Mouse (Mus musculus) limb, embryonic 10.5 days (tissue): ENCODE results near the gene Smpx. TPM values are rescaled to one million over a fixed set of nuclear protein-coding genes. Genes with fewer than 3 reads are reported as not detected.

Experiments
- DNase-seq: peaks from one replicate; pipeline ENCODE4 v3.0.0-alpha.2; 2017; ENCODE audit warnings: low spot score
- H3K27ac ChIP-seq: fragments of 300-500 bp; sonication (generic); 2 replicates; pipeline ENCODE4 v1.5.1; 2016; ENCODE audit warnings: mild to moderate bottlenecking
- H3K27me3 ChIP-seq: fragments of 300-500 bp; sonication (generic); 2 replicates; pipeline ENCODE4 v1.6.1; 2016; ENCODE audit warnings: low read depth, mild to moderate bottlenecking; ENCODE audit not compliant: poor library complexity, severe bottlenecking
- H3K36me3 ChIP-seq: fragments of 300-500 bp; sonication (generic); 2 replicates; pipeline ENCODE4 v1.6.1; 2016; ENCODE audit warnings: mild to moderate bottlenecking, moderate library complexity
- H3K4me1 ChIP-seq: fragments of 300-500 bp; sonication (generic); 2 replicates; pipeline ENCODE4 v1.6.1; 2016
- H3K4me3 ChIP-seq: fragments of 300-500 bp; sonication (generic); 2 replicates; pipeline ENCODE4 v1.5.1; 2016; ENCODE audit warnings: mild to moderate bottlenecking, moderate library complexity
- H3K9me3 ChIP-seq: fragments of 300-500 bp; sonication (generic); replicated peaks from 2 replicates; pipeline ENCODE4 v1.6.1; 2016; ENCODE audit warnings: mild to moderate bottlenecking
- WGBS: fragments of 180-500 bp; shearing (Covaris S2); methylation state at CpG from one replicate; pipeline ENCODE4 v1.1.7; 2016; 5-methylcytosine and 5-hydroxymethylcytosine counted together
- polyA plus RNA-seq: library from polyadenylated mRNA; unstranded; fragments of >200 nt; fragmentation: Nextera tagmentation; extraction: Ambion mirVana; gene quantifications from 2 replicates; pipeline ENCODE4 v1.2.1, GENCODE M21; 2016

Smpx gene
- polyA plus RNA-seq, 1 experiment from 2014 or later = 0.26 TPM

GRCm38 (mm10) chrX:157732346-157732745, 33.6 kb downstream of the Smpx start:
- 41% methylated on average over 3 of the region's 3 CpGs for WGBS
- 0 out of 2 replicates have a peak overlapping the region, but pooled peaks have one; percentile 1 for H3K4me3 ChIP-seq
- no peaks in the 10 kb centered on the region for H3K36me3 ChIP-seq
- no peak overlapping the region for H3K27ac ChIP-seq
- no peak for DNase-seq
- H3K27me3 ChIP-seq = peaks cover 87% of the 10 kb centered on the region
- no peaks in the 10 kb centered on the region for H3K9me3 ChIP-seq
- H3K4me1 ChIP-seq = 0 out of 2 replicates have a peak, but pooled peaks cover 4% of the 10 kb centered on the region

- DNase-seq = no peak
- H3K4me1 ChIP-seq = 0 out of 2 replicates have a peak, but pooled peaks cover 4% of the 10 kb centered on the region
- no peak overlapping the region for H3K4me3 ChIP-seq
- peaks cover 94% of the 10 kb centered on the region for H3K27me3 ChIP-seq
- WGBS = 48% methylated on average over 2 of the region's 2 CpGs
- no peak overlapping the region for H3K27ac ChIP-seq
- H3K36me3 ChIP-seq = no peaks in the 10 kb centered on the region
- no peaks in the 10 kb centered on the region for H3K9me3 ChIP-seq
These were observed 35.1 kb downstream of the Smpx start for GRCm38 (mm10) chrX:157733836-157734235.

DNA sequence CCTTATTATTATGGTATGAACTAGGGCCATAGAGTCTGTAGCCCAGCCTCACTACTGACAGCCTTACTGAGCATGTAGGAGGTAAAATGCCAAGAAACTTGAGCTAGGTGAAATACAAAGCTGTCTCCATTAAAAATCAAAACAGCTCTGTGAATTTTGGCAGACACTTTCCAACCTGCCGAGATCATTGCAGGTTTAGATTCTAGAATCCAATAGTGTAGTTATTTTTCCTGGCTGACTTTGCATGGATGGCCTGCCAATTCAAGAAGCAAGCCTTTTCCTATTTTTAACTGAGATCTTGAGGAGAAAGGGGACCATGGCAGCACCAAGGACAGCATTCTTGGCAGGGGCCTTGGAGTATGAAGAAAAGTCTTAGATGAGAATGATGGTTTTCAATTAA, 35.6 kb downstream of the Smpx start:
- no peak overlapping the region for H3K4me3 ChIP-seq
- WGBS = 97% methylated on average over 1 of the region's 1 CpGs
- 0 out of 2 replicates have a peak, but pooled peaks cover 4% of the 10 kb centered on the region for H3K4me1 ChIP-seq
- DNase-seq = no peak
- no peaks in the 10 kb centered on the region for H3K9me3 ChIP-seq
- H3K27ac ChIP-seq = no peak overlapping the region
- peaks cover 94% of the 10 kb centered on the region for H3K27me3 ChIP-seq
- H3K36me3 ChIP-seq = no peaks in the 10 kb centered on the region

GRCm38 (mm10) chrX:157747815-157748544, 49.3 kb downstream of the Smpx start:
- 87% methylated on average over 10 of the region's 10 CpGs for WGBS
- Histone ChIP-seq H3K27me3 (peaks cover 48% of the 10 kb centered on the region), H3K4me1 (no peaks in the 10 kb centered on the region), H3K27ac (no peak overlapping the region), H3K4me3 (no peak overlapping the region), H3K36me3 (no peaks in the 10 kb centered on the region), H3K9me3 (no peaks in the 10 kb centered on the region)
- no peak for DNase-seq

DNA sequence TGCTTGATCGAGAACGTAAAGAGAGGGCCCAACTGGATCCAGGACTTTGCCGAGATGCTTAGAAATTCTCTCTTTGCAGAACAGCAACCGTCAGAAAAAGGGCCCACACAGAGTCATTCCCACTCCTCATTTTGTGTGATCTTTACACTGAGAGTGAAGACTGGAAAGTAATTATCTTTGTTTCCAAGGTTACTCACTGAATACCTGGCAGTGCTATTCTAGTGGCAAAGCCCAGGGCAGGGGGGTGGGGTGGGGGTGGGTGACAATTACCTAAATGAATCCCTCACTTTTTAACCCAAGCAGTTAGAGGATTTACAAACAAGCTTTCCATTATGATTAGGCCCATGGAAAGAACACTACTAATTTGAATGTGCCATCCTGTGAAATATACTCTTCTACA, 55.8 kb downstream of the Smpx start:
- Histone ChIP-seq H3K27me3 (peaks cover 72% of the 10 kb centered on the region), H3K4me1 (no peaks in the 10 kb centered on the region), H3K9me3 (no peaks in the 10 kb centered on the region), H3K4me3 (no peak overlapping the region), H3K27ac (no peak overlapping the region), H3K36me3 (no peaks in the 10 kb centered on the region)
- no peak for DNase-seq
- WGBS = 69% methylated on average over 4 of the region's 4 CpGs

- Histone ChIP-seq H3K4me1 (no peaks in the 10 kb centered on the region), H3K27me3 (peaks cover 36% of the 10 kb centered on the region; the same call in 1 of the 2 replicates), H3K27ac (no peak overlapping the region), H3K4me3 (no peak overlapping the region), H3K9me3 (no peaks in the 10 kb centered on the region), H3K36me3 (no peaks in the 10 kb centered on the region)
- WGBS = 82% methylated on average over 3 of the region's 3 CpGs
- DNase-seq = no peak
These were observed 63.8 kb downstream of the Smpx start for GRCm38 (mm10) chrX:157762542-157762941.

- 89% methylated on average over 2 of the region's 2 CpGs for WGBS
- no peak for DNase-seq
- Histone ChIP-seq H3K9me3 (no peaks in the 10 kb centered on the region), H3K4me1 (no peaks in the 10 kb centered on the region), H3K27ac (no peak overlapping the region), H3K4me3 (no peak overlapping the region), H3K36me3 (no peaks in the 10 kb centered on the region), H3K27me3 (no peaks in the 10 kb centered on the region)
These were observed 103.0 kb downstream of the Smpx start for GRCm38 (mm10) chrX:157801669-157802068.

Other genes with a start within 250 kb of the Smpx start
- 75.2 and 84.0 TPM in 2 replicates for gene Sms, start 206.6 kb upstream of the Smpx start, polyA plus RNA-seq
- 6.0 and 6.7 TPM in 2 replicates for gene Yy2, start 129.9 kb upstream of the Smpx start, polyA plus RNA-seq
- 28.7 and 29.1 TPM in 2 replicates for gene Mbtps2, start 100.2 kb upstream of the Smpx start, polyA plus RNA-seq
- gene Klhl34, start 119.5 kb downstream of the Smpx start, polyA plus RNA-seq = 1.5 and 1.9 TPM in 2 replicates